Mouse (Mus musculus) myocyte (in vitro differentiated cells): ENCODE measurements around the gene Lat2. TPM values are rescaled to one million over a fixed set of nuclear protein-coding genes. Genes with fewer than 3 reads are reported as not detected.
A peak's percentile ranks its signal among the peaks of the same experiment; 100 is the strongest.

Source experiments
- H3K27me3 ChIP-seq: one replicate; pipeline ENCODE4 v1.6.1; 2011; ENCODE audit not compliant: control insufficient read depth, insufficient read depth, insufficient read length
- H3K36me3 ChIP-seq: one replicate; pipeline ENCODE4 v1.6.1; 2011; ENCODE audit not compliant: control insufficient read depth, insufficient read depth
- H3K4me2 ChIP-seq: one replicate; pipeline ENCODE4 v1.6.1; 2011; ENCODE audit warnings: low read depth, control low read depth
- H3K4me3 ChIP-seq: one replicate; pipeline ENCODE4 v1.5.1; 2011; ENCODE audit warnings: mild to moderate bottlenecking, control low read depth, moderate library complexity
- H3K79me2 ChIP-seq: one replicate; pipeline ENCODE4 v1.6.1; 2011; ENCODE audit not compliant: control insufficient read depth, insufficient read depth
- H3ac ChIP-seq: one replicate; pipeline ENCODE4 v1.6.1; 2011; ENCODE audit not compliant: control insufficient read depth, insufficient read length
- CEBPB ChIP-seq: IDR thresholded peaks from 2 replicates; pipeline ENCODE4 v1.6.1; 2011; ENCODE audit warnings: mild to moderate bottlenecking, moderate library complexity; ENCODE audit not compliant: poor library complexity, insufficient read depth, severe bottlenecking
- E2F4 ChIP-seq: IDR thresholded peaks from one replicate; pipeline ENCODE4 v1.6.1; 2011; ENCODE audit warnings: mild to moderate bottlenecking, control low read depth, moderate library complexity; ENCODE audit not compliant: insufficient read depth
- MAX ChIP-seq: IDR thresholded peaks from one replicate; pipeline ENCODE4 v1.6.1; 2011; ENCODE audit warnings: low read depth, mild to moderate bottlenecking, control low read depth
- MYOD1 ChIP-seq, 3 experiments: IDR thresholded peaks; one replicate each; pipeline ENCODE4 v1.6.1; 2011; ENCODE audit warnings: control low read depth in 2 of 3, low read depth in 2 of 3, mild to moderate bottlenecking in 2 of 3, moderate library complexity in 1 of 3; ENCODE audit not compliant: insufficient read length in 2 of 3, control insufficient read depth in 1 of 3
- MYOG ChIP-seq, 3 experiments: IDR thresholded peaks; one replicate each; pipeline ENCODE4 v1.6.1; 2011; ENCODE audit warnings: control low read depth in 2 of 3, low read depth in 2 of 3, mild to moderate bottlenecking in 2 of 3; ENCODE audit not compliant: insufficient read length in 2 of 3, control insufficient read depth in 1 of 3, insufficient read depth in 1 of 3
- POLR2A ChIP-seq: IDR thresholded peaks from one replicate; pipeline ENCODE4 v1.6.1; 2011; ENCODE audit warnings: low read depth, mild to moderate bottlenecking, control low read depth, moderate library complexity; ENCODE audit not compliant: insufficient read length
- POLR2AphosphoS2 ChIP-seq: IDR thresholded peaks from one replicate; pipeline ENCODE4 v1.6.1; 2011; ENCODE audit warnings: low read depth, control low read depth; ENCODE audit not compliant: insufficient read length
- REST ChIP-seq: IDR thresholded peaks from one replicate; pipeline ENCODE4 v1.6.1; 2011; ENCODE audit warnings: mild to moderate bottlenecking, control low read depth, moderate library complexity; ENCODE audit not compliant: insufficient read depth, insufficient read length
- SRF ChIP-seq: IDR thresholded peaks from one replicate; pipeline ENCODE4 v1.6.1; 2011; ENCODE audit warnings: low read depth; ENCODE audit not compliant: control insufficient read depth, insufficient read length
- TCF12 ChIP-seq: IDR thresholded peaks from one replicate; pipeline ENCODE4 v1.6.1; 2011; ENCODE audit warnings: mild to moderate bottlenecking, control low read depth; ENCODE audit not compliant: poor library complexity, insufficient read depth, severe bottlenecking
- TCF3 ChIP-seq: IDR thresholded peaks from one replicate; pipeline ENCODE4 v1.6.1; 2011; ENCODE audit warnings: low read depth, control low read depth; ENCODE audit not compliant: insufficient read length
- USF1 ChIP-seq: IDR thresholded peaks from one replicate; pipeline ENCODE4 v1.6.1; 2011; ENCODE audit warnings: low read depth, mild to moderate bottlenecking, control low read depth, moderate library complexity
- polyA plus RNA-seq: library from polyadenylated mRNA; unstranded; fragments of >200 nt; fragmentation: generic; extraction: Trizol; gene quantifications from one replicate; pipeline ENCODE4 v1.2.1, GENCODE M21; 2012; ENCODE audit warnings: missing spikeins

Lat2 gene
- polyA plus RNA-seq, 1 experiment = 0.59 TPM

- H3K79me2 ChIP-seq = peaks cover 13% of the 10 kb centered on the region
- H3ac ChIP-seq = peak overlapping the region; percentile 16
These were observed 32.5 kb downstream of the Lat2 start for GRCm38 (mm10) chr5:134582221-134582907.

GRCm38 (mm10) chr5:134581146-134581545 lies 33.7 kb downstream of the Lat2 start, which contains the start of gene Rfc2:
TSS of gene Rfc2 (plus strand) at chr5:134581366.
- TF ChIP-seq USF1 (no peak), POLR2A (no peak), MAX (no peak), TCF12 (no peak), POLR2AphosphoS2 (no peak), CEBPB (no peak), E2F4 (no peak), MYOD1 (IDR thresholded peaks at IDR 0.05; ENCODE audit: control insufficient read depth in 1 of 3, insufficient read length in 2 of 3, low read depth in 2 of 3) (no peak), SRF (no peak), TCF3 (no peak), MYOG (IDR thresholded peaks at IDR 0.05; ENCODE audit: control insufficient read depth in 1 of 3, insufficient read depth in 1 of 3, insufficient read length in 2 of 3, low read depth in 2 of 3) (no peak), REST (no peak)
- Histone ChIP-seq H3K36me3 (no peaks in the 10 kb centered on the region), H3K79me2 (peaks cover 13% of the 10 kb centered on the region)

More at GRCm38 (mm10) chr5:134582221-134582907, 32.5 kb downstream of the Lat2 start:
- TF ChIP-seq USF1 (no peak), POLR2AphosphoS2 (peak; percentile 45), E2F4 (peak; percentile 79), MAX (no peak), MYOG (IDR thresholded peaks at IDR 0.05; ENCODE audit: control insufficient read depth in 1 of 3, insufficient read depth in 1 of 3, insufficient read length in 2 of 3, low read depth in 2 of 3) (no peak), TCF12 (no peak), POLR2A (peak; percentile 72), SRF (no peak), TCF3 (no peak), CEBPB (no peak), REST (no peak), MYOD1 (IDR thresholded peaks at IDR 0.05; ENCODE audit: control insufficient read depth in 1 of 3, insufficient read length in 2 of 3, low read depth in 2 of 3) (no peak)
- peak overlapping the region; percentile 71 for H3K4me2 ChIP-seq
- peak overlapping the region; percentile 49 for H3K4me3 ChIP-seq
- no peaks in the 10 kb centered on the region for H3K27me3 ChIP-seq
- H3K36me3 ChIP-seq = no peaks in the 10 kb centered on the region

GRCm38 (mm10) chr5:134579135-134579534 lies 35.7 kb downstream of the Lat2 start:
- Histone ChIP-seq H3K36me3 (no peaks in the 10 kb centered on the region), H3K79me2 (peaks cover 13% of the 10 kb centered on the region), H3K27me3 (no peaks in the 10 kb centered on the region), H3K4me3 (no peak overlapping the region), H3ac (no peak overlapping the region), H3K4me2 (no peak overlapping the region)
- no peak for TF ChIP-seq CEBPB
- no peak for TF ChIP-seq MYOD1 (IDR thresholded peaks at IDR 0.05; ENCODE audit: control insufficient read depth in 1 of 3, insufficient read length in 2 of 3, low read depth in 2 of 3)
- TF ChIP-seq SRF = no peak
- no peak for TF ChIP-seq MAX
- no peak for TF ChIP-seq POLR2A
- no peak for TF ChIP-seq POLR2AphosphoS2
- no peak for TF ChIP-seq TCF3
- TF ChIP-seq TCF12 = no peak
- TF ChIP-seq REST = no peak
- no peak for TF ChIP-seq E2F4
- no peak for TF ChIP-seq USF1
- TF ChIP-seq MYOG (IDR thresholded peaks at IDR 0.05; ENCODE audit: control insufficient read depth in 1 of 3, insufficient read depth in 1 of 3, insufficient read length in 2 of 3, low read depth in 2 of 3) = no peak

More at GRCm38 (mm10) chr5:134581146-134581545, 33.7 kb downstream of the Lat2 start, which contains the start of gene Rfc2:
- no peaks in the 10 kb centered on the region for H3K27me3 ChIP-seq
- no peak within 1 kb of the TSS for H3K4me2 ChIP-seq
- H3K4me3 ChIP-seq = peak within 1 kb of the TSS; percentile 49
- H3ac ChIP-seq = peak within 1 kb of the TSS; percentile 16

GRCm38 (mm10) chr5:134577534-134577933 lies 37.3 kb downstream of the Lat2 start:
- TF ChIP-seq E2F4 (no peak), POLR2A (no peak), SRF (no peak), MYOD1 (IDR thresholded peaks at IDR 0.05; ENCODE audit: control insufficient read depth in 1 of 3, insufficient read length in 2 of 3, low read depth in 2 of 3) (no peak), TCF3 (no peak), CEBPB (no peak), MYOG (IDR thresholded peaks at IDR 0.05; ENCODE audit: control insufficient read depth in 1 of 3, insufficient read depth in 1 of 3, insufficient read length in 2 of 3, low read depth in 2 of 3) (no peak), POLR2AphosphoS2 (no peak), MAX (no peak), REST (no peak), USF1 (no peak), TCF12 (no peak)
- Histone ChIP-seq H3K4me2 (no peak overlapping the region), H3ac (no peak overlapping the region), H3K79me2 (no peaks in the 10 kb centered on the region), H3K36me3 (no peaks in the 10 kb centered on the region), H3K27me3 (no peaks in the 10 kb centered on the region), H3K4me3 (no peak overlapping the region)
